Mouse (Mus musculus) thymus, adult 18-20 months (tissue): ENCODE results near the gene Cnih4.

Experiments
- DNase-seq, 2 experiments: peaks; one replicate each; pipeline ENCODE4 v3.0.0; 2022; ENCODE audit warnings: mixed read lengths in 2 of 2

The Cnih4 gene

GRCm38 (mm10) chr1:181211920-181212633, 67.6 kb downstream of the Cnih4 start, which contains the start of gene Wdr26:
Gene Wdr26, minus strand, starts transcription at chr1:181212001.
- peak; percentile 76 to 84 for DNase-seq

- DNase-seq = no peak
These were observed 70.0 kb downstream of the Cnih4 start for GRCm38 (mm10) chr1:181214296-181215035.

- no peak for DNase-seq
These were observed 71.8 kb downstream of the Cnih4 start for GRCm38 (mm10) chr1:181216315-181216714.
